ENCODE assay signal across 9 mouse cellular contexts in the genomic region with DNA sequence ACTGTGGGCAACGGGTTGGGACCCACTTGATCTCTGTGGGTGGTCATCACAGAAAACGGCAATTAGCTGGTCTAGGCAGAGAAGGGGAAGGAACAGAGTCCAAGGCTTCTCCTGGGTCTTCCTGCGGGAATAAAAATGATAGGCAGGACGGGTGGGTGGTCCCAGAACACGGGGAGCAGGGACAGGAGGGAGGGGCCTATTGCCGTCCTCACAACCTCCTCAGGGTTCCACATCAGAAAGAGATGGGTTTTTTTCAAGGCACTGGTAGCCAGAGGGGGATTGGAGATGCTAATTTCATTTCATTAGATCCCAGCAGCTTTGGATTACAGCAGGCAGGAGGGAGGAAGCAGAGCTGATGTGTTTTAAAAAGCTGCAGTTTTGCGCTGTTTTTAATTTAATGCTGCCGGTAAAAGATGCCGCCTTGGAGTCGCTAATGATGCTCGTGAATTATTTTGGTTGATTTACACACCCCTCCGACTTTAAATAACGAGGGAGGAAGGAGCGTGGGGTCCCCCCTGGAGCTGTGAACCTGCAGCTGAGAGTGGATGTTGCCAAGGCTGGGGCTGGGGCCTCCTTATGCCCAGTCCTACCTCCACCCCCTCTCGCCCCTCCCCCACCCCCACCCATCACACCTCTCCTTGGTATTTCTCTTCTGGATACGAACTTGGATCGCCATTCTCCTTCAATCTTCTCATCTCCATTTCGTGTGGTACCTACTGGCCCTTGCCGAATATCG.
DNase-seq lines count a peak whose midpoint lies in the region; ATAC-seq and TF ChIP-seq lines count a peak whose summit lies in the region.
"Had no signal": no experiment of that assay in that cellular context is flagged by ENCODE, and none has a peak within 500 bp of the region (broad histone marks: within the 10 kb centered on the region; RNA-seq: fewer than 3 reads in every experiment).

No protein-coding gene starts in this region.

- WGBS in hindbrain, embryonic 10.5 days = 5% methylated on average over 20 of the region's 20 CpGs
- 7% methylated on average over 19 of the region's 20 CpGs for WGBS in hindbrain, postnatal 0 days
- WGBS in forebrain, embryonic 11.5 days = 4% methylated on average over 20 of the region's 20 CpGs
- WGBS in limb, embryonic 12.5 days = 2% methylated on average over 20 of the region's 20 CpGs
- 5% methylated on average over 20 of the region's 20 CpGs for WGBS in neural tube, embryonic 15.5 days
- 11% methylated on average over 20 of the region's 20 CpGs for WGBS in lung, postnatal 0 days

- no peak for TF ChIP-seq CTCF in hindbrain, postnatal 0 days (IDR thresholded peaks at IDR 0.05; ENCODE audit: low read depth)
- TF ChIP-seq CTCF in lung, postnatal 0 days (IDR thresholded peaks at IDR 0.05) = no peak

- peak overlapping the region; percentile 42 for H3K27ac ChIP-seq in hindbrain, embryonic 10.5 days
- H3K27ac ChIP-seq in hindbrain, postnatal 0 days = no peak overlapping the region
- H3K27ac ChIP-seq in forebrain, embryonic 11.5 days (ENCODE audit: low read depth, low read length) = no peak overlapping the region
- no peak overlapping the region for H3K27ac ChIP-seq in limb, embryonic 12.5 days
- H3K27ac ChIP-seq in neural tube, embryonic 15.5 days (replicated peaks) = peak overlapping the region; percentile 45; the same call in 1 of the 2 replicates
- no peak overlapping the region for H3K27ac ChIP-seq in lung, postnatal 0 days (ENCODE audit: low read length)

- peaks cover 35% of the 10 kb centered on the region for H3K4me1 ChIP-seq in hindbrain, embryonic 10.5 days (replicated peaks)
- no peaks in the 10 kb centered on the region for H3K4me1 ChIP-seq in hindbrain, postnatal 0 days (ENCODE audit: insufficient read depth, low read length)
- peaks cover 12% of the 10 kb centered on the region for H3K4me1 ChIP-seq in forebrain, embryonic 11.5 days (replicated peaks; ENCODE audit: control insufficient read depth, insufficient read depth, low read length)
- H3K4me1 ChIP-seq in limb, embryonic 12.5 days (replicated peaks) = peaks cover 25% of the 10 kb centered on the region
- H3K4me1 ChIP-seq in neural tube, embryonic 15.5 days = peaks cover 23% of the 10 kb centered on the region
- no peaks in the 10 kb centered on the region for H3K4me1 ChIP-seq in lung, postnatal 0 days (ENCODE audit: insufficient read depth, low read depth, low read length)

- no peak for TF ChIP-seq EP300 in lung, postnatal 0 days (IDR thresholded peaks at IDR 0.05)

- 0 out of 2 replicates have a peak overlapping the region, but pooled peaks have one; percentile 21 for H3K4me3 ChIP-seq in hindbrain, embryonic 10.5 days
- H3K4me3 ChIP-seq in hindbrain, postnatal 0 days (ENCODE audit: low read length) = no peak overlapping the region
- H3K4me3 ChIP-seq in forebrain, embryonic 11.5 days (ENCODE audit: low read depth, low read length) = no peak overlapping the region
- peak overlapping the region; percentile 13; the same call in 1 of the 2 replicates for H3K4me3 ChIP-seq in limb, embryonic 12.5 days (replicated peaks)
- no peak overlapping the region for H3K4me3 ChIP-seq in neural tube, embryonic 15.5 days (replicated peaks)
- no peak overlapping the region for H3K4me3 ChIP-seq in lung, postnatal 0 days (ENCODE audit: low read depth, low read length)

- ATAC-seq in hindbrain, postnatal 0 days = no peak
- ATAC-seq in forebrain, embryonic 11.5 days (replicated peaks; ENCODE audit: low FRiP score) = no peak
- no peak for ATAC-seq in limb, embryonic 12.5 days (ENCODE audit: insufficient number of reproducible peaks, insufficient read depth, low FRiP score, low TSS enrichment, low read depth)
- no peak for ATAC-seq in neural tube, embryonic 15.5 days (ENCODE audit: low FRiP score)
- no peak for ATAC-seq in lung, postnatal 0 days

- H3K9ac ChIP-seq in hindbrain, postnatal 0 days (replicated peaks; ENCODE audit: low read length) = no peak overlapping the region
- no peak overlapping the region for H3K9ac ChIP-seq in forebrain, embryonic 11.5 days (ENCODE audit: low read length)
- no peak overlapping the region for H3K9ac ChIP-seq in limb, embryonic 12.5 days (replicated peaks)
- H3K9ac ChIP-seq in neural tube, embryonic 15.5 days (replicated peaks) = no peak overlapping the region
- no peak overlapping the region for H3K9ac ChIP-seq in lung, postnatal 0 days (replicated peaks; ENCODE audit: low read depth)

- DNase-seq in hindbrain, embryonic 10.5 days (ENCODE audit: low spot score) = no peak
- DNase-seq in hindbrain, postnatal 0 days (ENCODE audit: low spot score) = no peak
- peak; percentile 59 for DNase-seq in forebrain, embryonic 11.5 days (ENCODE audit: low spot score)
- DNase-seq in lung, postnatal 0 days (ENCODE audit: low spot score) = no peak
- no peak for DNase-seq in lung, postnatal 25 days (ENCODE audit: low spot score)
- DNase-seq in gastrocnemius, adult 8-10 months (ENCODE audit: low spot score in 2 of 2) = no peak
- DNase-seq: lung, postnatal 36 days had no signal

- H3K36me3 ChIP-seq in hindbrain, embryonic 10.5 days = no peaks in the 10 kb centered on the region
- no peaks in the 10 kb centered on the region for H3K36me3 ChIP-seq in hindbrain, postnatal 0 days (ENCODE audit: insufficient read depth, low read length)
- no peaks in the 10 kb centered on the region for H3K36me3 ChIP-seq in forebrain, embryonic 11.5 days (ENCODE audit: control insufficient read depth, insufficient read depth, low read length)
- H3K36me3 ChIP-seq in limb, embryonic 12.5 days = no peaks in the 10 kb centered on the region
- H3K36me3 ChIP-seq in neural tube, embryonic 15.5 days = no peaks in the 10 kb centered on the region
- no peaks in the 10 kb centered on the region for H3K36me3 ChIP-seq in lung, postnatal 0 days (ENCODE audit: insufficient read depth, low read length)

- peaks cover 53% of the 10 kb centered on the region for H3K27me3 ChIP-seq in hindbrain, embryonic 10.5 days (ENCODE audit: insufficient read depth, poor library complexity, severe bottlenecking)
- H3K27me3 ChIP-seq in hindbrain, postnatal 0 days (ENCODE audit: insufficient read depth, low read length) = no peaks in the 10 kb centered on the region
- H3K27me3 ChIP-seq in forebrain, embryonic 11.5 days (ENCODE audit: control insufficient read depth, insufficient read depth, low read length) = 0 out of 2 replicates have a peak, but pooled peaks cover 2% of the 10 kb centered on the region
- peaks cover 18% of the 10 kb centered on the region; the same call in 1 of the 2 replicates for H3K27me3 ChIP-seq in limb, embryonic 12.5 days
- no peaks in the 10 kb centered on the region for H3K27me3 ChIP-seq in neural tube, embryonic 15.5 days (replicated peaks)
- 0 out of 2 replicates have a peak, but pooled peaks cover 5% of the 10 kb centered on the region for H3K27me3 ChIP-seq in lung, postnatal 0 days (replicated peaks; ENCODE audit: insufficient read depth, low read length)

- no peak overlapping the region; the same call in 1 of the 2 replicates for H3K4me2 ChIP-seq in hindbrain, postnatal 0 days (ENCODE audit: low read depth, low read length)
- peak overlapping the region; percentile 12; the same call in 1 of the 2 replicates for H3K4me2 ChIP-seq in forebrain, embryonic 11.5 days (ENCODE audit: low read depth, low read length, severe bottlenecking)
- H3K4me2 ChIP-seq in limb, embryonic 12.5 days = peak overlapping the region; percentile 47
- H3K4me2 ChIP-seq in neural tube, embryonic 15.5 days = 0 out of 2 replicates have a peak overlapping the region, but pooled peaks have one; percentile 23
- H3K4me2 ChIP-seq in lung, postnatal 0 days (replicated peaks; ENCODE audit: low read depth, low read length) = no peak overlapping the region

- peaks cover 11% of the 10 kb centered on the region for H3K9me3 ChIP-seq in hindbrain, embryonic 10.5 days
- H3K9me3 ChIP-seq in hindbrain, postnatal 0 days (ENCODE audit: low read length) = 0 out of 2 replicates have a peak, but pooled peaks cover 3% of the 10 kb centered on the region
- no peaks in the 10 kb centered on the region; the same call in 1 of the 2 replicates for H3K9me3 ChIP-seq in forebrain, embryonic 11.5 days (ENCODE audit: control insufficient read depth, low read length)
- peaks cover 12% of the 10 kb centered on the region for H3K9me3 ChIP-seq in limb, embryonic 12.5 days
- no peaks in the 10 kb centered on the region for H3K9me3 ChIP-seq in neural tube, embryonic 15.5 days (replicated peaks)
- no peaks in the 10 kb centered on the region for H3K9me3 ChIP-seq in lung, postnatal 0 days (ENCODE audit: low read length)

Comparison
In these comparisons a context has a peak if more than half of its experiments do, and no peak if none do; other contexts are left out.
1. H3K27ac ChIP-seq: peak in hindbrain, embryonic 10.5 days (single experiment) and neural tube, embryonic 15.5 days (single experiment); none in hindbrain, postnatal 0 days (single experiment), forebrain, embryonic 11.5 days (single experiment), limb, embryonic 12.5 days (single experiment) and lung, postnatal 0 days (single experiment).
2. H3K4me3 ChIP-seq: peak in hindbrain, embryonic 10.5 days (single experiment) and limb, embryonic 12.5 days (single experiment); none in hindbrain, postnatal 0 days (single experiment), forebrain, embryonic 11.5 days (single experiment), neural tube, embryonic 15.5 days (single experiment) and lung, postnatal 0 days (single experiment).
3. H3K4me2 ChIP-seq: peak in forebrain, embryonic 11.5 days (single experiment), limb, embryonic 12.5 days (single experiment) and neural tube, embryonic 15.5 days (single experiment); none in hindbrain, postnatal 0 days (single experiment) and lung, postnatal 0 days (single experiment).